Mouse (Mus musculus): Measurements from ENCODE around the gene Inhbc. TPM values are rescaled to one million over a fixed set of nuclear protein-coding genes. Genes with fewer than 3 reads are reported as not detected.

Inhbc gene
- total and polyA plus RNA-seq, 3 experiments: 0.20 to 0.38 TPM; not detected in 1

DNA sequence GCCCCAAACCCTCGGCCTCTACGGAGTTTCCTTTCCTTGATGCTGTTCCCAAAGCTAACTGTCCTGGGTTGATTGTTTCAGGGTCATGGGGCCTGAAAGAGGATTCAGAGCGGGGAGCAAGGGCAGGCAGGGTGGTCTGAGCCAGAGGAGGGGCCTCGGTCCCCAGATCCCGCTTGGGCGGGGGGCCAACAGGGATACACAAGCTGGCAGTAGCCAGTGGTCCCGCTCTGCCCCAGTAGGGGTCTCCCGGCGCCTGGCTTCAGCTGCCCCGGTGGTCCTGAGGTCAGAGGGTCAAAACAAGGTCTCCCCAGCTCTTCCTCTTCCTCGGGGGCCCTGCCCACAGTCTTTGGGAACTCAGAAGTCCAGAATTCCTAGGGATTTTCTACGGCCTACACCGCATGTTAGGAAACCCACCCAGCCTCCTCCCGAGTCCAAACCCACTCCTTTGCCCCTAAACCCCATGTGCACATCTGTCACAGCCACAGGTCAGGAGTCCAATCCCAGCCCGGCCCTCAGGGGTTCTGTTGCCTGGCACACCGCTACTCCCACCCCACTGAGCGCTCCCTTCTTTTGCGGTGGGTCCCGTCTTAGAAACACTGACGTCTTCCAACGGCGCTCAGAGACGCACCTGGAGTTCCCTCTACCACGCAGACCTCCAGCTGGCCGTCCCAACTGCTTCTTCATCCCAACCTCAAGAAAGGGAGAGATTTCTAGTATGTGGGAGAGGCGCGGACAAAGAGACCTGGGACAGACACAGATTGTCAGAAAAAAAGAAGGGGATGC, 29.5 kb downstream of the Inhbc start:
- in situ Hi-C loops (cut with MboI; ENCODE audit: low pct_ligation_motif_present, low pct_unique_long_range_greater_than_20kb, low sequenced_read_pairs): no loop called here
- H3K4me3 ChIP-seq (replicated peaks in 1 of 3; ENCODE audit: low read depth in 2 of 3, low read length in 2 of 3, poor library complexity in 1 of 3): no peak overlapping the region

DNA sequence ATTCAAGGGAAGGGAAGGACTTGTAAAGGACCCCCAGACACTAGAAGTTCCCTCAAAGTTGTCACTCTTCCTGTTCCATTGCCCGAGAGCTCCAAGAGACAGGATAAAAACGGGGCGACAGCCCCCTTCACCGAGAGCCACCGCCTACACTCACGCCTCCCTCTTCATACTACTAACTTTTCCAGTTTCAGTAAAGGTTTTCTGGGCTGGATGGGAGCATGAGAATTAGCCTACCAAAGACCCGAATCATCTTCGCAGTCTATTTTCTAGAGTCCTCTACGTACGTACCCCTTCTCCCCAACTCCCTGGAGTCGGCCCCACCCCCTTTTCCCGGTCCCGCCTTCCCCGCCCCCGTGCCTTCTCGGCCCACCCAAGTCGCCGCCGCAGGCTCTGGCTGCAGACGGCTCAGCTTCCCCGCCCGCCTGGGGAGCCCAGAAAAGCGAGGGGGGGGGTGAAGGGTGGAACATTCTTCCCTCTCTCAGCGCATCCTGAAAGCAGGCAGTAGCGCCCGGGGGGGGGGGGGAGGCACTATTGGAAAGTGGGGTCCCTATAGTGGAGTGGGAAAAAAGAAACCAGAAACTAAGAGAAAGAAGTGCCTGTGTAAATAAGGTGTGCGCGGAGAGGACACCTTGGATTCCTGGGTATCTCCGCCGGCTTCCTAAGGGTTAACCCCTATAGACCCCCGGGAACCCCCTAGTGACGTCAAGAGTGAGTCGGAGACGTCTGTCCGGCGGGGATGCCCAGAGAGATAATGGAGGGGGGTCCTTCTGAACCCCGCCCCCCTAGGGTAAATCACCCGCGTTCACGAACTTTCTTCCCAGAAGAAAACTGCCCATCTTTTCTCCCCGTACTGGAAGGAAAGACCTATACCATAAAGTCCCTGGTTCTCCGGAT, 30.3 kb downstream of the Inhbc start:
- no peak for TF ChIP-seq ELF1 (IDR thresholded peaks at IDR 0.05; ENCODE audit: low read depth, low read length)
- no peak for TF ChIP-seq CHD2 (IDR thresholded peaks at IDR 0.05; ENCODE audit: low read length)
- H3K4me1 ChIP-seq (ENCODE audit: control insufficient read depth in 1 of 2, insufficient read depth in 2 of 2): peaks cover 0 to 31% of the 10 kb centered on the region in 2 experiments; a peak in 2 of 4 replicates
- dilution Hi-C loops (cut with MboI; ENCODE audit: extremely low pct_ligation_motif_present, extremely low pct_unique_long_range_greater_than_20kb, low sequenced_read_pairs): no loop called here
- no peaks in the 10 kb centered on the region for H3K79me2 ChIP-seq (replicated peaks; ENCODE audit: control insufficient read depth, extremely low read depth, insufficient read depth, poor library complexity, severe bottlenecking)
- no peaks in the 10 kb centered on the region for H3K36me3 ChIP-seq (replicated peaks in 1 of 2; ENCODE audit: control insufficient read depth in 1 of 2, insufficient read depth in 1 of 2, low read length in 1 of 2)
- in situ Hi-C loops (cut with MboI; ENCODE audit: low pct_ligation_motif_present, low pct_unique_long_range_greater_than_20kb, low sequenced_read_pairs): no loop called here
- H3K9me3 ChIP-seq (replicated peaks; ENCODE audit: low read length): peaks cover 4% of the 10 kb centered on the region
- H3K9ac ChIP-seq (ENCODE audit: insufficient read depth, low read depth): peak overlapping the region; percentile 46; the same call in 1 of the 2 replicates
- H3K27me3 ChIP-seq (replicated peaks): peaks cover 38% of the 10 kb centered on the region
- peak overlapping the region; percentile 100 for H3K4me2 ChIP-seq (ENCODE audit: insufficient read depth, low read depth, poor library complexity, severe bottlenecking)
- H3K27ac ChIP-seq (ENCODE audit: insufficient read depth, low read depth): no peak overlapping the region
- H3K4me3 ChIP-seq (replicated peaks in 1 of 3; ENCODE audit: low read depth in 2 of 3, low read length in 2 of 3, poor library complexity in 1 of 3): peak overlapping the region; percentile 10 to 58 (median 20)
- no peak for DNase-seq (ENCODE audit: extremely low read depth)

More for the DNA sequence above, 29.5 kb downstream of the Inhbc start:
- H3K9me3 ChIP-seq (replicated peaks; ENCODE audit: low read length): peaks cover 8% of the 10 kb centered on the region
- TF ChIP-seq BHLHE40 (IDR thresholded peaks at IDR 0.05; ENCODE audit: low read depth, low read length): no peak
- no peak for TF ChIP-seq PAX5 (IDR thresholded peaks at IDR 0.05; ENCODE audit: low read length)
- TF ChIP-seq MYC (IDR thresholded peaks at IDR 0.05; ENCODE audit: low read depth, low read length): no peak
- no peak for TF ChIP-seq USF1 (IDR thresholded peaks at IDR 0.05; ENCODE audit: low read depth, low read length)
- no peak for TF ChIP-seq JUND (conservative IDR thresholded peaks at IDR 0.05; ENCODE audit: low read depth, low read length)
- no peak for TF ChIP-seq ETS1 (conservative IDR thresholded peaks at IDR 0.05; ENCODE audit: low read depth, low read length)
- no peak for TF ChIP-seq ZKSCAN1 (IDR thresholded peaks at IDR 0.05; ENCODE audit: borderline replicate concordance, low read depth, low read length)
- H3K79me2 ChIP-seq (replicated peaks; ENCODE audit: control insufficient read depth, extremely low read depth, insufficient read depth, poor library complexity, severe bottlenecking): no peaks in the 10 kb centered on the region
- no peak overlapping the region for H3K27ac ChIP-seq (ENCODE audit: insufficient read depth, low read depth)
- H3K9ac ChIP-seq (ENCODE audit: insufficient read depth, low read depth): no peak overlapping the region
- DNase-seq (ENCODE audit: extremely low read depth): no peak
- peaks cover 42% of the 10 kb centered on the region for H3K27me3 ChIP-seq (replicated peaks)
- H3K4me1 ChIP-seq (ENCODE audit: control insufficient read depth in 1 of 2, insufficient read depth in 2 of 2): peaks cover 0 to 31% of the 10 kb centered on the region in 2 experiments; a peak in 2 of 4 replicates
- dilution Hi-C loops (cut with MboI; ENCODE audit: extremely low pct_ligation_motif_present, extremely low pct_unique_long_range_greater_than_20kb, low sequenced_read_pairs): no loop called here
- H3K4me2 ChIP-seq (ENCODE audit: insufficient read depth, low read depth, poor library complexity, severe bottlenecking): peak overlapping the region; percentile 100
- H3K36me3 ChIP-seq (replicated peaks in 1 of 2; ENCODE audit: control insufficient read depth in 1 of 2, insufficient read depth in 1 of 2, low read length in 1 of 2): no peaks in the 10 kb centered on the region
